ENCODE assay signal across 8 mouse cellular contexts in the genomic region with DNA sequence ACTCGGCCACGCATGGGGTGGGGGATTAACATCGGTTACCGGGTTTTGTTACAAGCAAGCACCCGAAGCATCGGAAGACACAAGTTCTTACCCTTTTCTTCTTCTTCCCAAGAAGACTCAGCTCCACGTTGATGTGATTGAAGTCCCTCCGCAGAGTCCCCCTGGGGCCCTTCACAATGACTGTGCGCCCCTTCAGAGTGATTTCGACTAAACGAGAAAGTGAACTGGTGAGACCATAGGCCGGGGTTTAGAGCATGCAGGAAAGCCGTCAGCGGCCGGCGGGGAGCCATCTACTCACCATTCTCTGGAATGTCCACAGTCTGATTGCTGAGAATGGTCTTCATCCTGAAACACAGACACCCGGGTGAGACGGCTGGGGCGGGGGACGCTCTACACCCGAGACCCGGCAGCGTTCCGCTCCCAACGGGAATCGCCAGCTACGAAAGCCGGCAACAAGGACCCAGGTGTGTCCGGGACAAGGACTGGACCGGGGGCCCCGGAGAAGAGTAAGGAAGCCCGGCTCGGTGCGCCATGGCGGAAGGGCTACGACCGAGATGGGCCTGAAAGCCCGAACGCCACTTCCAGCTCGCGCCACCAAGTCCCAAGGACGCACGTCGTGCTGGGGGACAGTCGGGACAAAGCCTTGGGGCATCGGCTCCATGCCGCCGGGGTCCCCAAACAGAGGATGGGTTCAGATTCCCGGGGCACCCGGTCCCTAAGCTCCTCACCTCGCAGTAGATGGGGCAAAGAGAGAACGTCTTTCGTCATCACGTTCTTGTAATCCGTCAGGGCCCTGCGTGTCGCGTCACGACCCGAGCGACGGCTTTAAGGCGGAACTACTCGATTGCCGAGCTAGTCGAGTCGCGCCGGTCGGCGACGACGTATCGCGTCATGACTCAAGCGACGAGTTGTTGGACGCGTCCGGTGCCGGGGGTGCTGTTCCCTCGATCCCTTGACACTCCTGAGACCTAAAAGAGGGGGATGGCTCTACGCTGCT. TPM values are rescaled to one million over a fixed set of nuclear protein-coding genes. Genes with fewer than 3 reads are reported as not detected.
DNase-seq lines count a peak whose midpoint lies in the region; ATAC-seq and TF ChIP-seq lines count a peak whose summit lies in the region.

A gene (minus strand): TSS at position 797 of the 997 bp plus-strand sequence.
A gene (plus strand): TSS at position 850 of the 997 bp plus-strand sequence.

- peaks cover 14% of the 10 kb centered on the region for H3K4me1 ChIP-seq in heart, embryonic 12.5 days (replicated peaks)
- peaks cover 8% of the 10 kb centered on the region for H3K4me1 ChIP-seq in kidney, postnatal 0 days (replicated peaks; ENCODE audit: insufficient read depth, low read length)
- peaks cover 15% of the 10 kb centered on the region for H3K4me1 ChIP-seq in liver, embryonic 11.5 days (replicated peaks; ENCODE audit: control insufficient read depth, insufficient read depth, low read length)
- H3K4me1 ChIP-seq in stomach, embryonic 14.5 days (ENCODE audit: control insufficient read depth, insufficient read depth, low read length), result peaks cover 8% of the 10 kb centered on the region; the same call in 1 of the 2 replicates

- H3K27ac ChIP-seq in heart, embryonic 12.5 days (ENCODE audit: poor library complexity, severe bottlenecking), result peak within 1 kb of the TSS; percentile 92
- peak within 1 kb of the TSS; percentile 92 for H3K27ac ChIP-seq in kidney, postnatal 0 days
- H3K27ac ChIP-seq in liver, embryonic 11.5 days (ENCODE audit: low read depth, low read length), result peak within 1 kb of the TSS; percentile 93
- peak within 1 kb of the TSS; percentile 89 for H3K27ac ChIP-seq in stomach, embryonic 14.5 days (ENCODE audit: low read length)

- peak; percentile 98 for ATAC-seq in erythroid progenitor cell, adult 5-6 weeks (replicated peaks; ENCODE audit: low FRiP score, poor library complexity, severe bottlenecking)
- peak; percentile 95 for ATAC-seq in heart, embryonic 12.5 days (ENCODE audit: insufficient number of reproducible peaks, low FRiP score)
- peak; percentile 95 for ATAC-seq in kidney, postnatal 0 days (replicated peaks; ENCODE audit: low FRiP score, low read depth)
- peak; percentile 90 for ATAC-seq in liver, embryonic 11.5 days (replicated peaks; ENCODE audit: low FRiP score)
- ATAC-seq in stomach, embryonic 14.5 days (ENCODE audit: insufficient number of reproducible peaks, insufficient read depth, low FRiP score, low read depth), result peak; percentile 96

- peak within 1 kb of the TSS; percentile 99 for H3K9ac ChIP-seq in heart, embryonic 12.5 days
- H3K9ac ChIP-seq in kidney, postnatal 0 days (ENCODE audit: low read depth, low read length), result peak within 1 kb of the TSS; percentile 99
- peak within 1 kb of the TSS; percentile 100 for H3K9ac ChIP-seq in liver, embryonic 11.5 days (ENCODE audit: low read depth, low read length)
- H3K9ac ChIP-seq in stomach, embryonic 14.5 days (replicated peaks; ENCODE audit: low read depth, low read length), result peak within 1 kb of the TSS; percentile 99

- H3K4me2 ChIP-seq in heart, embryonic 12.5 days, result peak within 1 kb of the TSS; percentile 90
- H3K4me2 ChIP-seq in kidney, postnatal 0 days (ENCODE audit: low read length), result peak within 1 kb of the TSS; percentile 69
- peak within 1 kb of the TSS; percentile 95 for H3K4me2 ChIP-seq in liver, embryonic 11.5 days
- H3K4me2 ChIP-seq in stomach, embryonic 14.5 days (replicated peaks; ENCODE audit: low read depth, low read length), result peak within 1 kb of the TSS; percentile 85

- under 1% methylated on average over 83 of the region's 83 CpGs for WGBS in heart, embryonic 12.5 days
- WGBS in kidney, postnatal 0 days, result under 1% methylated on average over 83 of the region's 83 CpGs
- under 1% methylated on average over 83 of the region's 83 CpGs for WGBS in liver, embryonic 11.5 days
- under 1% methylated on average over 81 of the region's 83 CpGs for WGBS in stomach, embryonic 14.5 days

- DNase-seq in CD4-positive helper T cell, adult 2 months (ENCODE audit: low read depth, low spot score), result peak; percentile 99
- DNase-seq in brain, embryonic 18.5 days (ENCODE audit: low read depth, low spot score), result peak; percentile 93
- peak; percentile 97 for DNase-seq in kidney, postnatal 0 days (ENCODE audit: low spot score)
- peak; percentile 94 for DNase-seq in liver, embryonic 11.5 days (ENCODE audit: low spot score)
- peak; percentile 99 for DNase-seq in naive thymus-derived CD4-positive, alpha-beta T cell, adult 2 months (ENCODE audit: low read depth)

- no peaks in the 10 kb centered on the region for H3K9me3 ChIP-seq in heart, embryonic 12.5 days (replicated peaks)
- no peaks in the 10 kb centered on the region for H3K9me3 ChIP-seq in kidney, postnatal 0 days (replicated peaks; ENCODE audit: low read length)
- H3K9me3 ChIP-seq in liver, embryonic 11.5 days (ENCODE audit: control insufficient read depth, low read length), result no peaks in the 10 kb centered on the region
- no peaks in the 10 kb centered on the region for H3K9me3 ChIP-seq in stomach, embryonic 14.5 days (ENCODE audit: control insufficient read depth, low read depth, low read length)

- TF ChIP-seq CTCF in kidney, postnatal 0 days (IDR thresholded peaks at IDR 0.05; ENCODE audit: low read depth), result no peak

- peaks cover 44% of the 10 kb centered on the region for H3K36me3 ChIP-seq in heart, embryonic 12.5 days
- H3K36me3 ChIP-seq in kidney, postnatal 0 days (ENCODE audit: insufficient read depth, low read length), result peaks cover 33% of the 10 kb centered on the region
- H3K36me3 ChIP-seq in liver, embryonic 11.5 days (ENCODE audit: control insufficient read depth, insufficient read depth, low read length), result peaks cover 33% of the 10 kb centered on the region
- H3K36me3 ChIP-seq in stomach, embryonic 14.5 days (ENCODE audit: control insufficient read depth, insufficient read depth, low read length), result peaks cover 31% of the 10 kb centered on the region

- no peaks in the 10 kb centered on the region for H3K27me3 ChIP-seq in heart, embryonic 12.5 days (replicated peaks)
- no peaks in the 10 kb centered on the region for H3K27me3 ChIP-seq in kidney, postnatal 0 days (ENCODE audit: insufficient read depth, low read length)
- no peaks in the 10 kb centered on the region for H3K27me3 ChIP-seq in liver, embryonic 11.5 days (replicated peaks; ENCODE audit: control insufficient read depth, insufficient read depth, low read length)
- H3K27me3 ChIP-seq in stomach, embryonic 14.5 days (ENCODE audit: control insufficient read depth, insufficient read depth, low read length), result no peaks in the 10 kb centered on the region

- peak within 1 kb of the TSS; percentile 96 for H3K4me3 ChIP-seq in heart, embryonic 12.5 days
- H3K4me3 ChIP-seq in kidney, postnatal 0 days (replicated peaks; ENCODE audit: low read depth, low read length), result peak within 1 kb of the TSS; percentile 97
- H3K4me3 ChIP-seq in liver, embryonic 11.5 days (ENCODE audit: low read depth, low read length), result peak within 1 kb of the TSS; percentile 96
- H3K4me3 ChIP-seq in stomach, embryonic 14.5 days (ENCODE audit: low read depth, low read length), result peak within 1 kb of the TSS; percentile 99

RNA-seq across cellular contexts. Expression of the first gene that starts in this region (rescaled TPM):
- 812 and 916 TPM in 2 replicates for total RNA-seq in erythroid progenitor cell, adult 5-6 weeks (2015; ENCODE audit: low replicate concordance)
- total RNA-seq in erythroid progenitor cell, adult 5-6 weeks (2017; ENCODE audit: low replicate concordance), result 392 and 459 TPM in 2 replicates
- 599 and 612 TPM in 2 replicates for polyA plus RNA-seq in heart, embryonic 12.5 days (2016; fragmentation: Nextera tagmentation; extraction: Ambion mirVana)
- polyA plus RNA-seq in kidney, postnatal 0 days (2015; fragmentation: Nextera tagmentation; extraction: Ambion mirVana), result 1,132 and 1,215 TPM in 2 replicates
- polyA plus RNA-seq in liver, embryonic 11.5 days (2014; fragmentation: Nextera tagmentation; extraction: Ambion mirVana), result 1,151 and 1,248 TPM in 2 replicates
- 1,227 and 1,298 TPM in 2 replicates for polyA plus RNA-seq in stomach, embryonic 14.5 days (2014; fragmentation: Nextera tagmentation; extraction: Ambion mirVana)

RNA-seq across cellular contexts. Expression of the second gene that starts in this region (rescaled TPM):
- 30.6 and 33.1 TPM in 2 replicates for total RNA-seq in erythroid progenitor cell, adult 5-6 weeks (2015; ENCODE audit: low replicate concordance)
- total RNA-seq in erythroid progenitor cell, adult 5-6 weeks (2017; ENCODE audit: low replicate concordance), result 37.1 and 54.7 TPM in 2 replicates
- 54.0 and 55.6 TPM in 2 replicates for polyA plus RNA-seq in heart, embryonic 12.5 days (2016; fragmentation: Nextera tagmentation; extraction: Ambion mirVana)
- 66.7 and 67.3 TPM in 2 replicates for polyA plus RNA-seq in kidney, postnatal 0 days (2015; fragmentation: Nextera tagmentation; extraction: Ambion mirVana)
- polyA plus RNA-seq in liver, embryonic 11.5 days (2014; fragmentation: Nextera tagmentation; extraction: Ambion mirVana), result 80.2 and 80.8 TPM in 2 replicates
- polyA plus RNA-seq in stomach, embryonic 14.5 days (2014; fragmentation: Nextera tagmentation; extraction: Ambion mirVana), result 60.0 and 60.3 TPM in 2 replicates

Comparison
In these comparisons a context has a peak if more than half of its experiments do, and no peak if none do; other contexts are left out.
1. Peak in every context shown above with its lines: DNase-seq, ATAC-seq, H3K4me3 ChIP-seq and H3K27ac ChIP-seq.